Mouse (Mus musculus): ENCODE data around the gene Hemk1.

GRCm38 (mm10) chr9:107342201-107342709 lies 4.1 kb upstream of the Hemk1 start:
- no peak for TF ChIP-seq CTCF (IDR thresholded peaks at IDR 0.05; ENCODE audit: extremely low read depth, insufficient read length, insufficient replicate concordance, low read depth, low read length)
- TF ChIP-seq POLR2A (IDR thresholded peaks at IDR 0.05; ENCODE audit: low read depth, low read length), result no peak
